Mouse (Mus musculus): ENCODE measurements around the gene Git2. TPM values are rescaled to one million over a fixed set of nuclear protein-coding genes. Genes with fewer than 3 reads are reported as not detected.

The Git2 gene
- total RNA-seq, 1 experiment, result 29.8 TPM

DNA sequence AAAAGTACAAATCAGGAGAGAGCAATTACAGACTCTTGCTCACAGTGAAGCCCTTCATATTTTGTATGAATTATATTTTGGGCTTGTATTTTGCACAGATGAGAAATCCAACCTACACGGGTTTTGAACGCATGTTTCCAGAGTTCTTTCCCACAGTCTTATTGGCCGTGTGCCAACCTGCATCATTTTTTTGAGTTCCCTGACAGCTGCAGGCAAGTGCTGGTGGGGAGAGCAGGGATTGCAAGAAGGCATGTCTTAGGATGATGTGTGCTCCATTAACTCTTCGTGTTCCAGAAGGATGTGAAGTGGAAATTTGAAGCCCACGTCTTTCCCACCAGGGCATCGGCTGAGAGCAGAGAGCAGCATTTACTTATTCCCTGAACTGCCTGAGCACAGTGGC, 41.3 kb upstream of the Git2 start:
- H3K27ac ChIP-seq (ENCODE audit: insufficient read depth, low read depth, low read length, poor library complexity, severe bottlenecking), result no peak overlapping the region
- no peak overlapping the region for H3K9ac ChIP-seq (ENCODE audit: insufficient read depth, low read depth, low read length, poor library complexity, severe bottlenecking)
- in situ Hi-C loops (cut with MboI; ENCODE audit: low sequenced_read_pairs in 2 of 2, unreplicated experiment in 2 of 2), result no loop called here
- H3K36me3 ChIP-seq (ENCODE audit: control insufficient read depth, insufficient read depth, low read length, poor library complexity, severe bottlenecking), result peaks cover 12% of the 10 kb centered on the region; the same call in 1 of the 2 replicates
- H3K9me3 ChIP-seq (ENCODE audit: control insufficient read depth, insufficient read depth, low read depth, low read length), result no peaks in the 10 kb centered on the region
- DNase-seq (ENCODE audit: low read depth, low spot score), result no peak
- TF ChIP-seq ZNF384 (IDR thresholded peaks at IDR 0.05; ENCODE audit: low read depth, low read length) (no peak), MAFK (IDR thresholded peaks at IDR 0.05; ENCODE audit: insufficient read depth, low read depth, low read length) (no peak), ZC3H11A (IDR thresholded peaks at IDR 0.05; ENCODE audit: borderline replicate concordance, low read depth, low read length) (no peak)
- H3K4me1 ChIP-seq (ENCODE audit: control insufficient read depth in 2 of 2, insufficient read depth in 2 of 2, low read length in 2 of 2, poor library complexity in 1 of 2), result peaks cover 2 to 8% of the 10 kb centered on the region in 2 experiments; a peak in 2 of 4 replicates
- no peak overlapping the region for H3K4me3 ChIP-seq (ENCODE audit: insufficient read depth in 1 of 2, low read depth in 1 of 2, low read length in 2 of 2, poor library complexity in 1 of 2, severe bottlenecking in 1 of 2)

DNA sequence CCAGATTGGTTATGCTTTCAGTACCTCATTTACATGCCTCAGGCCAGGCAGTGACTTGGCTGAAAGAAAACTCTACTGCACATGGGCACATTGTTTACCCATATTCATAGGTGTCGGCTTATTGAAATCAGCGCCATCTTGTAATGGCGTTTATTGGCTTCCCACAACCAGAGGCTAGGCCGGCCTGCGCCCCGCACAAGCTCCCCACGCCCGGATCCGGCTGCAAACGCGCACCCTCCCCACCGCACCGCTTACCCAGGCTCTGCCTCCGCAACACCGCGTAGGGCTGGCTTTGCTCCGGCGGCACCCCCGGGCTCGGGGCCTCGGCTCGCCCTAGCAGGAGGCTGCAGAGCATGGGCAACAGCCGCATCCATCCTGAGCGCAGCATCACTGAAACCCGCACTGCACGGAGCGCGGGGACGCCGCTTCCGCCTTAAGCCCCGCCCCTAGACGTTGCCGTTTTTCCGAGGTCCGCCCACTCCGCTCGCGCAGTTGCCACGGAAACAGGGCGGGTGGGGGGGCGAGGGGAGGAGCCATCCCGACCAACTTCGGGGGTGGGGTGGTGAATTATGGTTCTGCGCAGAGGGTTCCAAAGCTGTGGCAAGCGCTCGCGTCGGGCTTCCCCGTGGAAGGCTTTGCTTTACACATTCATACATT, 38.3 kb upstream of the Git2 start:
- Histone ChIP-seq H3K9me3 (ENCODE audit: control insufficient read depth, insufficient read depth, low read depth, low read length) (no peaks in the 10 kb centered on the region), H3K4me3 (ENCODE audit: insufficient read depth in 1 of 2, low read depth in 1 of 2, low read length in 2 of 2, poor library complexity in 1 of 2, severe bottlenecking in 1 of 2) (peak overlapping the region; percentile 88 to 97), H3K4me1 (ENCODE audit: control insufficient read depth in 2 of 2, insufficient read depth in 2 of 2, low read length in 2 of 2, poor library complexity in 1 of 2) (peaks cover 2 to 12% of the 10 kb centered on the region in 2 experiments; a peak in 2 of 4 replicates), H3K27ac (ENCODE audit: insufficient read depth, low read depth, low read length, poor library complexity, severe bottlenecking) (peak overlapping the region; percentile 73), H3K36me3 (ENCODE audit: control insufficient read depth, insufficient read depth, low read length, poor library complexity, severe bottlenecking) (peaks cover 6% of the 10 kb centered on the region; the same call in 1 of the 2 replicates), H3K9ac (ENCODE audit: insufficient read depth, low read depth, low read length, poor library complexity, severe bottlenecking) (peak overlapping the region; percentile 88)
- peak; percentile 69 for DNase-seq (ENCODE audit: low read depth, low spot score)
- in situ Hi-C loops (cut with MboI; ENCODE audit: low sequenced_read_pairs in 2 of 2, unreplicated experiment in 2 of 2), result no loop called here
- TF ChIP-seq ZNF384 (IDR thresholded peaks at IDR 0.05; ENCODE audit: low read depth, low read length), result no peak
- no peak for TF ChIP-seq CHD2 (IDR thresholded peaks at IDR 0.05; ENCODE audit: low read depth, low read length)
- no peak for TF ChIP-seq ZC3H11A (IDR thresholded peaks at IDR 0.05; ENCODE audit: borderline replicate concordance, low read depth, low read length)
- no peak for TF ChIP-seq MAFK (IDR thresholded peaks at IDR 0.05; ENCODE audit: insufficient read depth, low read depth, low read length)
- TF ChIP-seq HCFC1 (IDR thresholded peaks at IDR 0.05; ENCODE audit: borderline replicate concordance, insufficient read depth, low read length), result no peak

DNA sequence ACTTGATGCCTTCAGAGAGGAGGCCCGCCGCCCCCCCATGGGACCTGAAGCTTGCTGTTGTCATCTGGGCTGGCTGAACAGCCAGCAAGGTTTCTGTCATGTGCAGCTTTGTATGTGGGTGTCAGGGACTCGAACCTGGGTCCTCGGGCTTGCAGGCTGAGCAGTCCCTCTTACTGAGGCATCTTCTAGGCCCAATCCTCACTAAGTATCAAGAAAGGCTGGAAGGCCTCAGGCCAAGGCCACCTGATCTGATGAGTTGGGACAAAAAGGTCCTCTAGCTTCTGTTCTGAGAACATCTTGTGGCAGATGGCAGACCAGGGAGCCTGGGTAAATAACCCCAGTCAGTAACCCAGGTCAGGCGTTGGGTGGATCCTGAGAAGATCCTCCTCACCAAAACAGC, 34.5 kb upstream of the Git2 start:
- TF ChIP-seq HCFC1 (IDR thresholded peaks at IDR 0.05; ENCODE audit: borderline replicate concordance, insufficient read depth, low read length) (no peak), MAFK (IDR thresholded peaks at IDR 0.05; ENCODE audit: insufficient read depth, low read depth, low read length) (no peak), ZC3H11A (IDR thresholded peaks at IDR 0.05; ENCODE audit: borderline replicate concordance, low read depth, low read length) (no peak), CHD2 (IDR thresholded peaks at IDR 0.05; ENCODE audit: low read depth, low read length) (no peak), ZNF384 (IDR thresholded peaks at IDR 0.05; ENCODE audit: low read depth, low read length) (no peak)
- Histone ChIP-seq H3K36me3 (ENCODE audit: control insufficient read depth, insufficient read depth, low read length, poor library complexity, severe bottlenecking) (peaks cover 17% of the 10 kb centered on the region; the same call in 1 of the 2 replicates), H3K4me1 (ENCODE audit: control insufficient read depth in 2 of 2, insufficient read depth in 2 of 2, low read length in 2 of 2, poor library complexity in 1 of 2) (peaks cover 2 to 20% of the 10 kb centered on the region in 2 experiments; a peak in 1 of 4 replicates), H3K9me3 (ENCODE audit: control insufficient read depth, insufficient read depth, low read depth, low read length) (no peaks in the 10 kb centered on the region), H3K27ac (ENCODE audit: insufficient read depth, low read depth, low read length, poor library complexity, severe bottlenecking) (no peak overlapping the region), H3K9ac (ENCODE audit: insufficient read depth, low read depth, low read length, poor library complexity, severe bottlenecking) (no peak overlapping the region), H3K4me3 (ENCODE audit: insufficient read depth in 1 of 2, low read depth in 1 of 2, low read length in 2 of 2, poor library complexity in 1 of 2, severe bottlenecking in 1 of 2) (no peak overlapping the region)
- in situ Hi-C loops (cut with MboI; ENCODE audit: low sequenced_read_pairs in 2 of 2, unreplicated experiment in 2 of 2), result no loop called here
- no peak for DNase-seq (ENCODE audit: low read depth, low spot score)

DNA sequence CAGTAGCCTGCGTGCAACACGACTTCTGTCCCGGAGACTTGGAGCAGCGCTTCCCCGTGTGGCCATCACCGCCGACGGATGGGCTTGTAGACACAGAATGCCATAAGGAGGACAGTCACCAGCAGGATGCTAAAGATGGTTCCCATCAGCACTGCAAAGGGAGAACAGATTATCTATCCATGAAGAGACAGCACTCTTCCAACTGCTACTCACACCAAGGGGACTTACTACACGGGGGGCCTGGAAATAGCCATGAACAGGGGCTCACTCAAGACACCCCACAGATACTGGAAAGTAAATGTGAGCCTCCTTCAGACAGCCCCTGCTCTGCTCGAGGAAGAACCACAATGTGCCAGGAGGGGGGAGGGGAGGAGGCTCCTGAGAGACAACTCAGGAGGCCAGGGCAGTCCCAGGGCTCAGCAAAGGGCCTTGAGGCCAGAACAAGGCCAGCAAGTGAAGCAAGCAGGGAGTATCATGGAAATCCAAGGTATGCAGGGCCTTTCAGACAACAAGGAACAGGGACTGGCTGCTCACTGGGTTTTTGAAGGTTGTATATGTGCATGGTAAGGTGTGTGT, 34.0 kb upstream of the Git2 start:
- in situ Hi-C loops (cut with MboI; ENCODE audit: low sequenced_read_pairs in 2 of 2, unreplicated experiment in 2 of 2), result no loop called here
- Histone ChIP-seq H3K36me3 (ENCODE audit: control insufficient read depth, insufficient read depth, low read length, poor library complexity, severe bottlenecking) (peaks cover 22% of the 10 kb centered on the region), H3K4me3 (ENCODE audit: insufficient read depth in 1 of 2, low read depth in 1 of 2, low read length in 2 of 2, poor library complexity in 1 of 2, severe bottlenecking in 1 of 2) (no peak overlapping the region), H3K9me3 (ENCODE audit: control insufficient read depth, insufficient read depth, low read depth, low read length) (no peaks in the 10 kb centered on the region), H3K27ac (ENCODE audit: insufficient read depth, low read depth, low read length, poor library complexity, severe bottlenecking) (no peak overlapping the region), H3K4me1 (ENCODE audit: control insufficient read depth in 2 of 2, insufficient read depth in 2 of 2, low read length in 2 of 2, poor library complexity in 1 of 2) (peaks cover 2 to 22% of the 10 kb centered on the region in 2 experiments; a peak in 1 of 4 replicates), H3K9ac (ENCODE audit: insufficient read depth, low read depth, low read length, poor library complexity, severe bottlenecking) (no peak overlapping the region)
- TF ChIP-seq ZC3H11A (IDR thresholded peaks at IDR 0.05; ENCODE audit: borderline replicate concordance, low read depth, low read length) (no peak), HCFC1 (IDR thresholded peaks at IDR 0.05; ENCODE audit: borderline replicate concordance, insufficient read depth, low read length) (no peak), MAFK (IDR thresholded peaks at IDR 0.05; ENCODE audit: insufficient read depth, low read depth, low read length) (no peak)
- DNase-seq (ENCODE audit: low read depth, low spot score), result no peak

Data from ES-E14 (cell line).